Mouse (Mus musculus) heart, embryonic 14.5 days (tissue): ENCODE results near the gene Tnfrsf19. TPM values are rescaled to one million over a fixed set of nuclear protein-coding genes. Genes with fewer than 3 reads are reported as not detected.

ENCODE experiments used
- ATAC-seq: fragments of 200-750 bp; cut with Nextera tagmentation; 2 replicates; pipeline ENCODE4 v1.8.0; 2017; ENCODE audit warnings: low read depth, moderate TSS enrichment; ENCODE audit not compliant: insufficient number of reproducible peaks, insufficient read depth, low FRiP score
- H3K27ac ChIP-seq, 2 experiments: fragments of 200-500 bp in 1 of 2; fragments of 300-500 bp in 1 of 2; sonication (generic) in 1 of 2; replicated peaks in 1 of 2; 2 replicates each; pipeline ENCODE4 v1.5.1; 2012 to 2014; ENCODE audit warnings: low read depth in 2 of 2, low read length in 2 of 2, control low read depth in 1 of 2, mild to moderate bottlenecking in 1 of 2, mixed read lengths in 1 of 2; ENCODE audit not compliant: control insufficient read depth in 1 of 2, insufficient read depth in 1 of 2
- H3K27me3 ChIP-seq: fragments of 300-500 bp; sonication (generic); 2 replicates; pipeline ENCODE4 v1.6.1; 2014; ENCODE audit warnings: mild to moderate bottlenecking, low read length, control low read depth; ENCODE audit not compliant: control insufficient read depth, insufficient read depth
- H3K36me3 ChIP-seq: fragments of 300-500 bp; sonication (generic); 2 replicates; pipeline ENCODE4 v1.6.1; 2014; ENCODE audit warnings: mild to moderate bottlenecking, control low read depth, low read length, mixed read lengths; ENCODE audit not compliant: control insufficient read depth, insufficient read depth
- H3K4me1 ChIP-seq, 2 experiments: fragments of 200-500 bp in 1 of 2; fragments of 300-500 bp in 1 of 2; sonication (generic) in 1 of 2; 2 replicates each; pipeline ENCODE4 v1.6.1; 2012 to 2014; ENCODE audit warnings: low read length in 2 of 2, control low read depth in 1 of 2, mixed read lengths in 1 of 2; ENCODE audit not compliant: control insufficient read depth in 2 of 2, insufficient read depth in 2 of 2
- H3K4me2 ChIP-seq: fragments of 300-500 bp; sonication (generic); 2 replicates; pipeline ENCODE4 v1.6.1; 2014; ENCODE audit warnings: mild to moderate bottlenecking, low read length
- H3K4me3 ChIP-seq, 2 experiments: fragments of 200-500 bp in 1 of 2; fragments of 300-500 bp in 1 of 2; sonication (generic) in 1 of 2; 2 replicates each; pipeline ENCODE4 v1.5.1; 2012 to 2014; ENCODE audit warnings: low read length in 2 of 2, mild to moderate bottlenecking in 2 of 2, control low read depth in 1 of 2, low read depth in 1 of 2, moderate library complexity in 1 of 2; ENCODE audit not compliant: control insufficient read depth in 1 of 2, insufficient read depth in 1 of 2
- H3K9ac ChIP-seq: fragments of 300-500 bp; sonication (generic); 2 replicates; pipeline ENCODE4 v1.6.1; 2014; ENCODE audit warnings: mild to moderate bottlenecking, low read length
- H3K9me3 ChIP-seq: fragments of 300-500 bp; sonication (generic); 2 replicates; pipeline ENCODE4 v1.6.1; 2016; ENCODE audit warnings: low read length, control low read depth; ENCODE audit not compliant: control insufficient read depth
- WGBS: fragments of 180-500 bp; shearing (Covaris S2); extraction: QIAGEN DNeasy Blood & Tissue Kit; methylation state at CpG from one replicate; pipeline ENCODE4 v1.1.7; 2014; 5-methylcytosine and 5-hydroxymethylcytosine counted together
- polyA plus RNA-seq: library from polyadenylated mRNA; unstranded; fragments of >200 nt; fragmentation: Nextera tagmentation; extraction: Ambion mirVana; gene quantifications from 2 replicates; pipeline ENCODE4 v1.2.1, GENCODE M21; 2014

Tnfrsf19 gene
- polyA plus RNA-seq, 1 experiment from 2014 or later: 22.2 TPM

- H3K27me3 ChIP-seq: no peaks in the 10 kb centered on the region
- H3K4me1 ChIP-seq: 0 out of 4 replicates have a peak, but pooled peaks cover 0 to 2% of the 10 kb centered on the region in 2 experiments
- no peak overlapping the region for H3K27ac ChIP-seq
- WGBS: 91% methylated on average over 6 of the region's 6 CpGs
- H3K4me2 ChIP-seq: no peak overlapping the region
- H3K36me3 ChIP-seq: 0 out of 2 replicates have a peak, but pooled peaks cover 9% of the 10 kb centered on the region
- H3K9ac ChIP-seq: no peak overlapping the region
- no peak for ATAC-seq
- no peaks in the 10 kb centered on the region for H3K9me3 ChIP-seq
- no peak overlapping the region for H3K4me3 ChIP-seq
Measured at GRCm38 (mm10) chr14:61003676-61004075, 42.6 kb downstream of the Tnfrsf19 start.

GRCm38 (mm10) chr14:61000072-61000471 lies 46.2 kb downstream of the Tnfrsf19 start:
- H3K9me3 ChIP-seq: no peaks in the 10 kb centered on the region
- WGBS: 84% methylated on average over 5 of the region's 5 CpGs
- peaks cover 0 to 4% of the 10 kb centered on the region in 2 experiments; a peak in 2 of 4 replicates for H3K4me1 ChIP-seq
- no peaks in the 10 kb centered on the region for H3K27me3 ChIP-seq
- no peak overlapping the region for H3K4me3 ChIP-seq
- no peak overlapping the region for H3K9ac ChIP-seq
- ATAC-seq: no peak
- H3K36me3 ChIP-seq: 0 out of 2 replicates have a peak, but pooled peaks cover 9% of the 10 kb centered on the region
- no peak overlapping the region for H3K4me2 ChIP-seq
- H3K27ac ChIP-seq: no peak overlapping the region

GRCm38 (mm10) chr14:60996556-60996955 lies 49.7 kb downstream of the Tnfrsf19 start:
- no peaks in the 10 kb centered on the region for H3K9me3 ChIP-seq
- 81% methylated on average over 6 of the region's 6 CpGs for WGBS
- H3K4me3 ChIP-seq: no peak overlapping the region
- no peak overlapping the region for H3K27ac ChIP-seq
- no peaks in the 10 kb centered on the region for H3K27me3 ChIP-seq
- H3K4me1 ChIP-seq: peaks cover 13 to 15% of the 10 kb centered on the region in 2 experiments
- no peaks in the 10 kb centered on the region for H3K36me3 ChIP-seq
- H3K9ac ChIP-seq: no peak overlapping the region
- ATAC-seq: no peak
- H3K4me2 ChIP-seq: no peak overlapping the region

DNA sequence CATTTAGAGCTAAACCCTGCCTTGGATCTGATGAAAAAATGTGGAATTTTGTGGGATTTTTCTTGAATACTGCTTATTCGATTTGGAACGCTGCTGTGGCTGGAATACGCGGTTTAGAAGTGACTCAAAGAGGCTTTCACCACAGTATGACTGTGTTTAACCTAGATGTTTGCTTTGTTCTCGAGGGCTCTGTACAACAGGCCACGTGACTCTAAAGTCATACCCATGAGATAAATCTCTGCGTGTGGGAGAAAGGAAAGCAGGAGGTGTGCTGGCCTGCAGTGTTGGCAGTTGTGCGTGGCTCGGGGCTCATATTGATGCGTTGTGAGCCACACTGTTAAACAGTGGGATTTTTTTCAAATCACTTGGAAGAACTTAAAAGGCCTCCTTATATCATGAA lies 52.8 kb downstream of the Tnfrsf19 start:
- ATAC-seq: no peak
- Histone ChIP-seq H3K4me3 (no peak overlapping the region), H3K36me3 (no peaks in the 10 kb centered on the region), H3K9me3 (no peaks in the 10 kb centered on the region), H3K4me1 (peaks cover 17 to 18% of the 10 kb centered on the region in 2 experiments), H3K27me3 (no peaks in the 10 kb centered on the region), H3K27ac (peak overlapping the region in 1 of 2 experiments; percentile 14; a peak in 2 of 4 replicates), H3K9ac (no peak overlapping the region), H3K4me2 (no peak overlapping the region)
- WGBS: 53% methylated on average over 10 of the region's 10 CpGs

DNA sequence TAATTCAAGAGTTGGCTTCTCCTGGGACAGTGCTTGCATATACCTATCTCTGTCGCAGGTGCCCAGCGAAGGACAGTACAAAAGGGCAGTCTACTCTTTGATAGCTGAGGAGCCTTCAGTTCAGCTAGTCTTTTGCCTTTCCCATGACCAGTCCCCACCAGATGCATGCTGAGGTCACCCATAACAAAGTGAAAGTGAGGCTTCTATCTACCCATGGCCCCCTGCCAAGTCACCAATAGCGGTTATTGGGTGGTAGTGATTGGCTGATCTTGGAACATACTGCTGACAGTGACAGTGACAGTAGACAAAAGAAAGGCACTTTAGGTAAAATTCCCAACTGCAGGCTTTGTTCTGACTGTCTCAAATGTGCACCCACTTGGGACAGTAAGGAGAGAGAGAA lies 53.2 kb downstream of the Tnfrsf19 start:
- Histone ChIP-seq H3K4me2 (no peak overlapping the region), H3K9me3 (no peaks in the 10 kb centered on the region), H3K27me3 (no peaks in the 10 kb centered on the region), H3K27ac (peak overlapping the region in 1 of 2 experiments; percentile 14; a peak in 2 of 4 replicates), H3K9ac (no peak overlapping the region), H3K36me3 (no peaks in the 10 kb centered on the region), H3K4me3 (no peak overlapping the region), H3K4me1 (peaks cover 21% of the 10 kb centered on the region in 2 experiments)
- ATAC-seq: no peak
- 61% methylated on average over 3 of the region's 3 CpGs for whole genome bisulfite sequencing

DNA sequence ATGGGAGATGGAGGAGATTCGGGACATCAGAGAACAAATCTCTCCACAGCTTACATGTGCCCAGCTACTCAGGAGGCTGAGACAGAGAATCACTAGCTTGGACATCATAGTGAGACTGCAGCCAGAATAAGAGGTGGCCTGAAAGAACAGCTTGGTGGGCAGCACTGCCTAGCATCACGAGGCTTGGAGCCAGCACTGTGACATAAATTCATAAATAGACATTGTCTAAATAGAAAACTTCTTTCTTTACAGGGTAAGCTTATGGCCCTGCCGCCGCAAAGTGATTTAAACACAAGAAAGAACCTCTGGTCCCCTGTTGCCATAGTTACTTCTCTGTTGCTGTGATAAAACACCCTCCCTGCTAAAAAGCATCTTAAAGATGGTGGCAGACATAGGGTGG lies 54.1 kb downstream of the Tnfrsf19 start:
- H3K36me3 ChIP-seq: no peaks in the 10 kb centered on the region
- no peak overlapping the region for H3K4me3 ChIP-seq
- no peaks in the 10 kb centered on the region for H3K9me3 ChIP-seq
- no peaks in the 10 kb centered on the region for H3K27me3 ChIP-seq
- H3K4me2 ChIP-seq: no peak overlapping the region
- H3K27ac ChIP-seq: no peak overlapping the region
- H3K9ac ChIP-seq: no peak overlapping the region
- WGBS: 89% methylated on average over 4 of the region's 4 CpGs
- ATAC-seq: no peak
- H3K4me1 ChIP-seq: peaks cover 26 to 30% of the 10 kb centered on the region in 2 experiments

DNA sequence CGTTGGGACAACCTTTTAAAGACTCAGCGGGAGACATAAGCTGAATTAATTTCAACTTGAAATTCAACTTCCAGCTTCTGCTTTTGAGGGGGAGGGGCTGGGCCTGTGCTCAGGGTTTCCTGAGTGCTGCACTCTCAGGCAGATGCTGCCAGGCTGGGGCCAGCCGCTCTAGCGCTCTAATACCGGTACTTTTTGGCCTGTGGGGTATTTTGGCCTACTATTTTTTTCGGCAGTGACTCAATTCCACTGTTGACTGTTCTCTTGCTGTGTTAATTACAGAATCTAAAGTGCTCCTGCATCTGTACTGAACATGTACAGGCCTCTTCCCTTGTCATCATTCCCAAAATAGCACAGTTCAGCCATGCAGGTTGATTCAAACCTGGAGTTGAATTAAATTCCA lies 58.1 kb downstream of the Tnfrsf19 start:
- WGBS: 36% methylated on average over 6 of the region's 6 CpGs
- peaks cover 16 to 25% of the 10 kb centered on the region in 2 experiments for H3K4me1 ChIP-seq
- ATAC-seq: no peak
- no peaks in the 10 kb centered on the region for H3K36me3 ChIP-seq
- peak overlapping the region; percentile 44 to 56 for H3K27ac ChIP-seq
- no peak overlapping the region for H3K9ac ChIP-seq
- H3K9me3 ChIP-seq: no peaks in the 10 kb centered on the region
- H3K27me3 ChIP-seq: no peaks in the 10 kb centered on the region
- H3K4me2 ChIP-seq: 0 out of 2 replicates have a peak overlapping the region, but pooled peaks have one; percentile 16
- no peak overlapping the region for H3K4me3 ChIP-seq

- no peak overlapping the region for H3K27ac ChIP-seq
- ATAC-seq: no peak
- 65% methylated on average over 5 of the region's 5 CpGs for WGBS
Measured at GRCm38 (mm10) chr14:60986926-60987325, 59.4 kb downstream of the Tnfrsf19 start.

More at GRCm38 (mm10) chr14:60986926-60987325, 59.4 kb downstream of the Tnfrsf19 start:
- Histone ChIP-seq H3K4me2 (no peak overlapping the region), H3K9ac (no peak overlapping the region), H3K9me3 (no peaks in the 10 kb centered on the region), H3K4me1 (peaks cover 12 to 20% of the 10 kb centered on the region in 2 experiments), H3K27me3 (no peaks in the 10 kb centered on the region), H3K36me3 (no peaks in the 10 kb centered on the region), H3K4me3 (no peak overlapping the region)
